Mouse (Mus musculus) CH12.LX (cell line): ENCODE data around the gene Rhox2c. TPM values are rescaled to one million over a fixed set of nuclear protein-coding genes. Genes with fewer than 3 reads are reported as not detected.

ENCODE experiments used
- polyA plus RNA-seq: library from polyadenylated mRNA; unstranded; fragments of >175 nt; gene quantifications from 2 replicates; pipeline ENCODE4 v1.2.1, GENCODE M21; 2012; ENCODE audit warnings: low read depth; ENCODE audit not compliant: insufficient read length
- total RNA-seq, 2 experiments: library from RNA; depleted of rRNA; stranded (reverse); fragments of 300-350 nt in 1 of 2; fragments of >200 nt in 1 of 2; gene quantifications; 2 replicates each; pipeline ENCODE4 v1.2.3; 2012 to 2014

Rhox2c gene
- total and polyA plus RNA-seq, 3 experiments = not detected

Other genes starting within 250 kb of the Rhox2c start
Only the 20 nearest of the 24 such genes appear.
- gene Rhox2a, start 208.7 kb upstream of the Rhox2c start, total RNA-seq (2012; rRNA removed) = 0.21 TPM in 1 of 2 replicates, not detected in the other
- gene Rhox2a, start 208.7 kb upstream of the Rhox2c start, total RNA-seq (2014; rRNA removed) = not detected in 2 replicates
- not detected in 2 replicates for gene Rhox2a, start 208.7 kb upstream of the Rhox2c start, polyA plus RNA-seq
- not detected in 2 replicates for gene Rhox3a, start 203.8 kb upstream of the Rhox2c start, total RNA-seq (2012; rRNA removed)
- not detected in 2 replicates for gene Rhox3a, start 203.8 kb upstream of the Rhox2c start, total RNA-seq (2014; rRNA removed)
- gene Rhox3a, start 203.8 kb upstream of the Rhox2c start, polyA plus RNA-seq = 0.52 TPM in 1 of 2 replicates, not detected in the other
- 3.8 and 4.8 TPM in 2 replicates for gene Rhox4a, start 188.3 kb upstream of the Rhox2c start, total RNA-seq (2012; rRNA removed)
- gene Rhox4a, start 188.3 kb upstream of the Rhox2c start, total RNA-seq (2014; rRNA removed) = 7.2 and 8.2 TPM in 2 replicates
- gene Rhox4a, start 188.3 kb upstream of the Rhox2c start, polyA plus RNA-seq = 32.8 TPM in 1 of 2 replicates, not detected in the other
- gene Rhox3a2, start 73.7 kb upstream of the Rhox2c start, total RNA-seq (2012; rRNA removed) = not detected in 2 replicates
- gene Rhox3a2, start 73.7 kb upstream of the Rhox2c start, total RNA-seq (2014; rRNA removed) = not detected in 2 replicates
- gene Rhox3a2, start 73.7 kb upstream of the Rhox2c start, polyA plus RNA-seq = not detected in 2 replicates
- gene Rhox4a2, start 62.8 kb upstream of the Rhox2c start, total RNA-seq (2012; rRNA removed) = 1.7 TPM in 1 of 2 replicates, not detected in the other
- gene Rhox4a2, start 62.8 kb upstream of the Rhox2c start, total RNA-seq (2014; rRNA removed) = 9.8 and 16.4 TPM in 2 replicates
- 0.36 and 36.6 TPM in 2 replicates for gene Rhox4a2, start 62.8 kb upstream of the Rhox2c start, polyA plus RNA-seq
- not detected in 2 replicates for gene Rhox2b, start 41.6 kb upstream of the Rhox2c start, total RNA-seq (2012; rRNA removed)
- gene Rhox2b, start 41.6 kb upstream of the Rhox2c start, total RNA-seq (2014; rRNA removed) = 0.34 TPM in 1 of 2 replicates, not detected in the other
- gene Rhox2b, start 41.6 kb upstream of the Rhox2c start, polyA plus RNA-seq = 0.35 TPM in 1 of 2 replicates, not detected in the other
- 1.6 and 3.9 TPM in 2 replicates for gene Rhox4b, start 21.2 kb upstream of the Rhox2c start, total RNA-seq (2012; rRNA removed)
- gene Rhox4b, start 21.2 kb upstream of the Rhox2c start, total RNA-seq (2014; rRNA removed) = not detected in 2 replicates
- 0.51 and 0.56 TPM in 2 replicates for gene Rhox4b, start 21.2 kb upstream of the Rhox2c start, polyA plus RNA-seq
- not detected in 2 replicates for gene Rhox3c, start 4.9 kb downstream of the Rhox2c start, total RNA-seq (2012; rRNA removed)
- not detected in 2 replicates for gene Rhox3c, start 4.9 kb downstream of the Rhox2c start, total RNA-seq (2014; rRNA removed)
- not detected in 2 replicates for gene Rhox3c, start 4.9 kb downstream of the Rhox2c start, polyA plus RNA-seq
- not detected in 2 replicates for gene Rhox4c, start 26.7 kb downstream of the Rhox2c start, total RNA-seq (2012; rRNA removed)
- not detected in 2 replicates for gene Rhox4c, start 26.7 kb downstream of the Rhox2c start, total RNA-seq (2014; rRNA removed)
- gene Rhox4c, start 26.7 kb downstream of the Rhox2c start, polyA plus RNA-seq = not detected in 2 replicates
- not detected in 2 replicates for gene Rhox2d, start 39.7 kb downstream of the Rhox2c start, total RNA-seq (2012; rRNA removed)
- not detected in 2 replicates for gene Rhox2d, start 39.7 kb downstream of the Rhox2c start, total RNA-seq (2014; rRNA removed)
- gene Rhox2d, start 39.7 kb downstream of the Rhox2c start, polyA plus RNA-seq = not detected in 2 replicates
- gene Rhox4d, start 60.7 kb downstream of the Rhox2c start, total RNA-seq (2012; rRNA removed) = not detected in 2 replicates
- gene Rhox4d, start 60.7 kb downstream of the Rhox2c start, total RNA-seq (2014; rRNA removed) = not detected in 2 replicates
- 0.33 TPM in 1 of 2 replicates, not detected in the other for gene Rhox4d, start 60.7 kb downstream of the Rhox2c start, polyA plus RNA-seq
- not detected in 2 replicates for gene Rhox2e, start 76.8 kb downstream of the Rhox2c start, total RNA-seq (2012; rRNA removed)
- not detected in 2 replicates for gene Rhox2e, start 76.8 kb downstream of the Rhox2c start, total RNA-seq (2014; rRNA removed)
- not detected in 2 replicates for gene Rhox2e, start 76.8 kb downstream of the Rhox2c start, polyA plus RNA-seq
- not detected in 2 replicates for gene Rhox3e, start 88.3 kb downstream of the Rhox2c start, total RNA-seq (2012; rRNA removed)
- not detected in 2 replicates for gene Rhox3e, start 88.3 kb downstream of the Rhox2c start, total RNA-seq (2014; rRNA removed)
- not detected in 2 replicates for gene Rhox3e, start 88.3 kb downstream of the Rhox2c start, polyA plus RNA-seq
- gene Rhox4e, start 103.7 kb downstream of the Rhox2c start, total RNA-seq (2012; rRNA removed) = not detected in 2 replicates
- not detected in 2 replicates for gene Rhox4e, start 103.7 kb downstream of the Rhox2c start, total RNA-seq (2014; rRNA removed)
- gene Rhox4e, start 103.7 kb downstream of the Rhox2c start, polyA plus RNA-seq = not detected in 2 replicates
- not detected in 2 replicates for gene Rhox2f, start 117.7 kb downstream of the Rhox2c start, total RNA-seq (2012; rRNA removed)
- not detected in 2 replicates for gene Rhox2f, start 117.7 kb downstream of the Rhox2c start, total RNA-seq (2014; rRNA removed)
- gene Rhox2f, start 117.7 kb downstream of the Rhox2c start, polyA plus RNA-seq = not detected in 2 replicates
- gene Rhox3f, start 127.3 kb downstream of the Rhox2c start, total RNA-seq (2012; rRNA removed) = not detected in 2 replicates
- gene Rhox3f, start 127.3 kb downstream of the Rhox2c start, total RNA-seq (2014; rRNA removed) = not detected in 2 replicates
- not detected in 2 replicates for gene Rhox3f, start 127.3 kb downstream of the Rhox2c start, polyA plus RNA-seq
- gene Rhox4f, start 154.0 kb downstream of the Rhox2c start, total RNA-seq (2012; rRNA removed) = not detected in 2 replicates
- gene Rhox4f, start 154.0 kb downstream of the Rhox2c start, total RNA-seq (2014; rRNA removed) = not detected in 2 replicates
- gene Rhox4f, start 154.0 kb downstream of the Rhox2c start, polyA plus RNA-seq = not detected in 2 replicates
- not detected in 2 replicates for gene Rhox3g, start 174.9 kb downstream of the Rhox2c start, total RNA-seq (2012; rRNA removed)
- gene Rhox3g, start 174.9 kb downstream of the Rhox2c start, total RNA-seq (2014; rRNA removed) = not detected in 2 replicates
- gene Rhox3g, start 174.9 kb downstream of the Rhox2c start, polyA plus RNA-seq = not detected in 2 replicates
- gene Rhox2g, start 189.8 kb downstream of the Rhox2c start, total RNA-seq (2012; rRNA removed) = not detected in 2 replicates
- gene Rhox2g, start 189.8 kb downstream of the Rhox2c start, total RNA-seq (2014; rRNA removed) = not detected in 2 replicates
- gene Rhox2g, start 189.8 kb downstream of the Rhox2c start, polyA plus RNA-seq = 0.56 and 0.84 TPM in 2 replicates
- 0.13 TPM in 1 of 2 replicates, not detected in the other for gene Rhox4g, start 197.6 kb downstream of the Rhox2c start, total RNA-seq (2012; rRNA removed)
- gene Rhox4g, start 197.6 kb downstream of the Rhox2c start, total RNA-seq (2014; rRNA removed) = not detected in 2 replicates
- not detected in 2 replicates for gene Rhox4g, start 197.6 kb downstream of the Rhox2c start, polyA plus RNA-seq